Mouse (Mus musculus): ENCODE measurements around the gene Gm4788. TPM values are rescaled to one million over a fixed set of nuclear protein-coding genes. Genes with fewer than 3 reads are reported as not detected.
"Not testable (repeated sequence)": the region's sequence is repeated elsewhere in the genome, so short reads cannot be mapped to it uniquely, and the experiment has no call there.

The Gm4788 gene
- total RNA-seq (2014; fragmentation: Nextera tagmentation) (not detected in 2 replicates), total RNA-seq (2017) (not detected in 2 replicates), polyA plus RNA-seq (2012) (not detected in 2 replicates)

GRCm38 (mm10) chr1:139781143-139781542, at the start of gene Gm4788:
Gene Gm4788, minus strand, starts transcription at chr1:139781243.
- no peak for DNase-seq (ENCODE audit: low spot score)
- Histone ChIP-seq H3K27me3 (ENCODE audit: insufficient read depth, low read length) (no peaks in the 10 kb centered on the region), H3K4me1 (ENCODE audit: insufficient read depth, low read depth, low read length) (no peaks in the 10 kb centered on the region), H3K4me3 (ENCODE audit: low read depth, low read length) (no peak within 1 kb of the TSS), H3K36me3 (replicated peaks) (no peaks in the 10 kb centered on the region), H3K9me3 (replicated peaks) (no peaks in the 10 kb centered on the region)
- TF ChIP-seq GATA1 (IDR thresholded peaks at IDR 0.05; ENCODE audit: borderline replicate concordance, low read length) (no peak), TAL1 (conservative IDR thresholded peaks at IDR 0.05; ENCODE audit: low read depth, low read length) (no peak), GATA2 (IDR thresholded peaks at IDR 0.05; ENCODE audit: borderline replicate concordance, low read depth, low read length) (no peak), POLR2AphosphoS5 (IDR thresholded peaks at IDR 0.05; ENCODE audit: insufficient replicate concordance, low read depth, low read length) (no peak), CTCF (IDR thresholded peaks at IDR 0.05; ENCODE audit: low read depth, low read length) (no peak)
- no peak for ATAC-seq (ENCODE audit: extremely low read depth, insufficient number of reproducible peaks, low FRiP score, poor library complexity, severe bottlenecking)

GRCm38 (mm10) chr1:139808594-139808993, 27.6 kb upstream of the Gm4788 start:
- no peak for DNase-seq (ENCODE audit: low spot score)
- no peak overlapping the region for H3K4me3 ChIP-seq (ENCODE audit: low read depth, low read length)
- ATAC-seq (ENCODE audit: extremely low read depth, insufficient number of reproducible peaks, low FRiP score, poor library complexity, severe bottlenecking): no peak
- H3K27me3 ChIP-seq (ENCODE audit: insufficient read depth, low read length): no peaks in the 10 kb centered on the region
- no peaks in the 10 kb centered on the region for H3K4me1 ChIP-seq (ENCODE audit: insufficient read depth, low read depth, low read length)
- no peaks in the 10 kb centered on the region for H3K9me3 ChIP-seq (replicated peaks)
- TF ChIP-seq POLR2AphosphoS5 (IDR thresholded peaks at IDR 0.05; ENCODE audit: insufficient replicate concordance, low read depth, low read length) (no peak), GATA2 (IDR thresholded peaks at IDR 0.05; ENCODE audit: borderline replicate concordance, low read depth, low read length) (no peak), GATA1 (IDR thresholded peaks at IDR 0.05; ENCODE audit: borderline replicate concordance, low read length) (no peak), TAL1 (conservative IDR thresholded peaks at IDR 0.05; ENCODE audit: low read depth, low read length) (no peak), CTCF (IDR thresholded peaks at IDR 0.05; ENCODE audit: low read depth, low read length) (no peak)
- no peaks in the 10 kb centered on the region for H3K36me3 ChIP-seq (replicated peaks)

- not testable (repeated sequence) for H3K27me3 ChIP-seq (ENCODE audit: insufficient read depth, low read length); H3K4me3 ChIP-seq (ENCODE audit: low read depth, low read length); DNase-seq (ENCODE audit: low spot score); ATAC-seq (ENCODE audit: extremely low read depth, insufficient number of reproducible peaks, low FRiP score, poor library complexity, severe bottlenecking); H3K36me3 ChIP-seq (replicated peaks); H3K4me1 ChIP-seq (ENCODE audit: insufficient read depth, low read depth, low read length); H3K9me3 ChIP-seq (replicated peaks)
Observed at GRCm38 (mm10) chr1:139769913-139770312, 11.1 kb downstream of the Gm4788 start.

GRCm38 (mm10) chr1:139716681-139717080, 64.4 kb downstream of the Gm4788 start:
- H3K36me3 ChIP-seq (replicated peaks); H3K9me3 ChIP-seq (replicated peaks); H3K4me3 ChIP-seq (ENCODE audit: low read depth, low read length); H3K27me3 ChIP-seq (ENCODE audit: insufficient read depth, low read length); ATAC-seq (ENCODE audit: extremely low read depth, insufficient number of reproducible peaks, low FRiP score, poor library complexity, severe bottlenecking); H3K4me1 ChIP-seq (ENCODE audit: insufficient read depth, low read depth, low read length); DNase-seq (ENCODE audit: low spot score): not testable (repeated sequence)

GRCm38 (mm10) chr1:139716249-139716648, 64.8 kb downstream of the Gm4788 start:
- H3K36me3 ChIP-seq (replicated peaks); H3K4me3 ChIP-seq (ENCODE audit: low read depth, low read length); H3K4me1 ChIP-seq (ENCODE audit: insufficient read depth, low read depth, low read length); ATAC-seq (ENCODE audit: extremely low read depth, insufficient number of reproducible peaks, low FRiP score, poor library complexity, severe bottlenecking); DNase-seq (ENCODE audit: low spot score); H3K9me3 ChIP-seq (replicated peaks); H3K27me3 ChIP-seq (ENCODE audit: insufficient read depth, low read length): not testable (repeated sequence)

GRCm38 (mm10) chr1:139649921-139650320, 131.1 kb downstream of the Gm4788 start:
- not testable (repeated sequence) for H3K36me3 ChIP-seq (replicated peaks); H3K27me3 ChIP-seq (ENCODE audit: insufficient read depth, low read length); DNase-seq (ENCODE audit: low spot score); ATAC-seq (ENCODE audit: extremely low read depth, insufficient number of reproducible peaks, low FRiP score, poor library complexity, severe bottlenecking); H3K4me1 ChIP-seq (ENCODE audit: insufficient read depth, low read depth, low read length); H3K4me3 ChIP-seq (ENCODE audit: low read depth, low read length); H3K9me3 ChIP-seq (replicated peaks)

Other genes with a start within 250 kb of the Gm4788 start
- gene Cfhr1, start 221.0 kb downstream of the Gm4788 start, total RNA-seq (2014; fragmentation: Nextera tagmentation): not detected in 2 replicates
- gene Cfhr1, start 221.0 kb downstream of the Gm4788 start, total RNA-seq (2017): 0.33 TPM in 1 of 2 replicates, not detected in the other
- not detected in 2 replicates for gene Cfhr1, start 221.0 kb downstream of the Gm4788 start, polyA plus RNA-seq (2012)
- gene Cfhr2, start 77.5 kb upstream of the Gm4788 start, total RNA-seq (2014; fragmentation: Nextera tagmentation): not detected in 2 replicates
- not detected in 2 replicates for gene Cfhr2, start 77.5 kb upstream of the Gm4788 start, total RNA-seq (2017)
- not detected in 2 replicates for gene Cfhr2, start 77.5 kb upstream of the Gm4788 start, polyA plus RNA-seq (2012)

All from G1E (cell line).